Mouse (Mus musculus) bone marrow macrophage, adult 2 months (primary cell): ENCODE measurements around the gene Prss50. TPM values are rescaled to one million over a fixed set of nuclear protein-coding genes. Genes with fewer than 3 reads are reported as not detected.

Experiments used
- H3K27ac ChIP-seq: 2 replicates; pipeline ENCODE4 v1.5.1; 2012; ENCODE audit warnings: low read depth, low read length; ENCODE audit not compliant: insufficient read depth
- H3K4me1 ChIP-seq: 2 replicates; pipeline ENCODE4 v1.6.1; 2012; ENCODE audit warnings: low read length; ENCODE audit not compliant: control insufficient read depth, insufficient read depth
- H3K4me3 ChIP-seq: 2 replicates; pipeline ENCODE4 v1.5.1; 2012; ENCODE audit warnings: mild to moderate bottlenecking, low read length, moderate library complexity; ENCODE audit not compliant: insufficient read depth
- CTCF ChIP-seq: IDR thresholded peaks from 2 replicates; pipeline ENCODE4 v1.5.1; 2012; ENCODE audit warnings: low read depth, mild to moderate bottlenecking, low read length, moderate library complexity
- POLR2A ChIP-seq: IDR thresholded peaks from 2 replicates; pipeline ENCODE4 v1.6.1; 2012; ENCODE audit warnings: mild to moderate bottlenecking, low read depth, low read length, borderline replicate concordance
- polyA plus RNA-seq: library from polyadenylated mRNA; stranded (reverse); fragments of >200 nt; gene quantifications from 2 replicates; pipeline ENCODE4 v1.2.4, GENCODE M21; 2012; ENCODE audit not compliant: missing spikeins, insufficient read depth, insufficient read length

Gene Prss50
- polyA plus RNA-seq, 1 experiment, result not detected

GRCm38 (mm10) chr9:110873681-110874659 lies 16.2 kb downstream of the Prss50 start:
- TF ChIP-seq CTCF (no peak), POLR2A (no peak)
- Histone ChIP-seq H3K27ac (no peak overlapping the region), H3K4me3 (no peak overlapping the region), H3K4me1 (peaks cover 16% of the 10 kb centered on the region)

- Histone ChIP-seq H3K27ac (no peak overlapping the region), H3K4me1 (peaks cover 16% of the 10 kb centered on the region), H3K4me3 (no peak overlapping the region)
- TF ChIP-seq CTCF (no peak), POLR2A (no peak)
Observed at GRCm38 (mm10) chr9:110874660-110875191, 17.0 kb downstream of the Prss50 start.

GRCm38 (mm10) chr9:110875288-110875695 lies 17.5 kb downstream of the Prss50 start:
- Histone ChIP-seq H3K4me3 (no peak overlapping the region), H3K27ac (no peak overlapping the region), H3K4me1 (peaks cover 16% of the 10 kb centered on the region)
- TF ChIP-seq CTCF (no peak), POLR2A (no peak)

- Histone ChIP-seq H3K4me1 (peaks cover 29% of the 10 kb centered on the region), H3K27ac (0 out of 2 replicates have a peak overlapping the region, but pooled peaks have one; percentile 4), H3K4me3 (no peak overlapping the region)
- TF ChIP-seq CTCF, result no peak
- TF ChIP-seq POLR2A, result no peak
Observed at GRCm38 (mm10) chr9:110877353-110877752, 19.6 kb downstream of the Prss50 start.

- H3K27ac ChIP-seq, result no peak overlapping the region
- no peak overlapping the region for H3K4me3 ChIP-seq
- peaks cover 29% of the 10 kb centered on the region for H3K4me1 ChIP-seq
- TF ChIP-seq POLR2A (no peak), CTCF (no peak)
Observed at GRCm38 (mm10) chr9:110877888-110878287, 20.1 kb downstream of the Prss50 start.

GRCm38 (mm10) chr9:110879191-110879920 lies 21.6 kb downstream of the Prss50 start, which contains the start of gene Als2cl:
Gene Als2cl (plus strand): TSS chr9:110879870.
- Histone ChIP-seq H3K27ac (no peak within 1 kb of the TSS), H3K4me1 (peaks cover 29% of the 10 kb centered on the region), H3K4me3 (peak within 1 kb of the TSS; percentile 85)
- TF ChIP-seq POLR2A (no peak), CTCF (no peak)

GRCm38 (mm10) chr9:110879998-110880561 lies 22.3 kb downstream of the Prss50 start, which contains the start of gene Tmie:
Gene Tmie (minus strand): TSS chr9:110880113.
- Histone ChIP-seq H3K4me1 (peaks cover 29% of the 10 kb centered on the region), H3K27ac (no peak within 1 kb of the TSS), H3K4me3 (peak within 1 kb of the TSS; percentile 85)
- TF ChIP-seq CTCF (no peak), POLR2A (no peak)

GRCm38 (mm10) chr9:110880772-110881171 lies 23.0 kb downstream of the Prss50 start:
- peaks cover 29% of the 10 kb centered on the region for H3K4me1 ChIP-seq

GRCm38 (mm10) chr9:110881953-110882352 lies 24.2 kb downstream of the Prss50 start:
- no peak overlapping the region for H3K4me3 ChIP-seq
- H3K27ac ChIP-seq, result no peak overlapping the region
- peaks cover 36% of the 10 kb centered on the region for H3K4me1 ChIP-seq
- TF ChIP-seq CTCF (no peak), POLR2A (no peak)

More at GRCm38 (mm10) chr9:110880772-110881171, 23.0 kb downstream of the Prss50 start:
- peak overlapping the region; percentile 85 for H3K4me3 ChIP-seq
- no peak for TF ChIP-seq POLR2A
- no peak for TF ChIP-seq CTCF
- H3K27ac ChIP-seq, result no peak overlapping the region
